Mouse (Mus musculus) liver, postnatal 0 days (tissue): ENCODE measurements around the gene Clpb.

Experiments
- CTCF ChIP-seq: sonication (generic); IDR thresholded peaks from 2 replicates; pipeline ENCODE4 v1.5.1; 2016; ENCODE audit warnings: antibody characterized with exemption, low read depth
- EP300 ChIP-seq: IDR thresholded peaks from 2 replicates; pipeline ENCODE4 v1.6.1; 2016; ENCODE audit warnings: antibody characterized with exemption, low read depth, mild to moderate bottlenecking

DNA sequence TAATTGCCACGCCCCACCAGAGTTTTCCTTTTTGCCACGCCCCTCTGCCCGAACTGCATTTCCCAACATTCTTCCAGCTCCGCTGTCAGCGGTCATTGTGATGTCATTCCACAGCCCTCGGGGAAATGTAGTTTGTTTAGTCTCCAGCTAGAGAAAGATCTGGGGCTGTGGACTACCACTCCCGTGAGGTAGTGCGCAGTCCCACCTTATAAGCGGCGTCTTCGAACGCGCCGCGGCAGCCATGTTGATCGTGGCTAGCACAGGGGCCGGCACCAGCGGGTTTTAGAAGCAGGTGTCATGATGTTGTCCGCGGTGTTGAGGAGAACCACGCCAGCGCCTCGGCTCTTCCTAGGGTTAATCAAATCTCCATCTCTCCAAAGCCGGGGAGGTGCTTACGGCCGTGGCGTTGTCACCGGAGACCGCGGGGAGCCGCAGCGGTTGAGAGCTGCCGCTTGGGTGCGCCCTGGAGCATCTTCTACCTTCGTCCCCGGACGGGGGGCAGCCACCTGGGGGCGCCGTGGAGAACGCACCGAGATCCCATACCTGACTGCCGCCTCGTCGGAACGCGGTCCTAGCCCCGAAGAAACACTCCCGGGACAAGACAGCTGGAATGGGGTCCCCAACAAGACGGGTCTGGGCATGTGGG is at the start of gene Clpb:
- TF ChIP-seq CTCF: peak; percentile 93
- no peak for TF ChIP-seq EP300
